8 mouse cellular contexts compared by ENCODE assay signal in genomic region chr12:15814249-15815081, GRCm38 (mm10). TPM values are rescaled to one million over a fixed set of nuclear protein-coding genes. Genes with fewer than 3 reads are reported as not detected.
DNase-seq lines count a peak whose midpoint lies in the region; ATAC-seq and TF ChIP-seq lines count a peak whose summit lies in the region.

No protein-coding gene starts in this region.

- no peaks in the 10 kb centered on the region for H3K9me3 ChIP-seq in embryonic facial prominence, embryonic 12.5 days
- no peaks in the 10 kb centered on the region for H3K9me3 ChIP-seq in heart, postnatal 0 days (replicated peaks; ENCODE audit: control insufficient read depth, low read length)
- no peaks in the 10 kb centered on the region for H3K9me3 ChIP-seq in midbrain, embryonic 11.5 days (ENCODE audit: control insufficient read depth, low read length)

- H3K4me2 ChIP-seq in embryonic facial prominence, embryonic 12.5 days (replicated peaks), result peak overlapping the region; percentile 67
- peak overlapping the region; percentile 77 for H3K4me2 ChIP-seq in heart, postnatal 0 days (ENCODE audit: low read depth, low read length)
- peak overlapping the region; percentile 67 for H3K4me2 ChIP-seq in midbrain, embryonic 11.5 days

- peak overlapping the region; percentile 87 for H3K4me3 ChIP-seq in embryonic facial prominence, embryonic 12.5 days
- peak overlapping the region; percentile 81 for H3K4me3 ChIP-seq in heart, postnatal 0 days (ENCODE audit: low read depth, low read length)
- peak overlapping the region; percentile 71 for H3K4me3 ChIP-seq in left cerebral cortex, adult 2 months
- peak overlapping the region; percentile 58 for H3K4me3 ChIP-seq in midbrain, embryonic 11.5 days (ENCODE audit: low read depth, low read length)

- H3K27ac ChIP-seq in embryonic facial prominence, embryonic 12.5 days, result peak overlapping the region; percentile 95
- peak overlapping the region; percentile 100 for H3K27ac ChIP-seq in heart, postnatal 0 days (ENCODE audit: low read depth)
- H3K27ac ChIP-seq in left cerebral cortex, adult 2 months, result peak overlapping the region; percentile 93
- peak overlapping the region; percentile 68 for H3K27ac ChIP-seq in midbrain, embryonic 11.5 days (ENCODE audit: low read depth, low read length)

- H3K9ac ChIP-seq in embryonic facial prominence, embryonic 12.5 days, result peak overlapping the region; percentile 94
- H3K9ac ChIP-seq in heart, postnatal 0 days (replicated peaks; ENCODE audit: low read depth, low read length), result peak overlapping the region; percentile 95
- H3K9ac ChIP-seq in midbrain, embryonic 11.5 days (ENCODE audit: low read length), result peak overlapping the region; percentile 92

- TF ChIP-seq EP300 in heart, postnatal 0 days (IDR thresholded peaks at IDR 0.05; ENCODE audit: low read depth), result no peak

- intact Hi-C loops in left cerebral cortex, adult 2 months (cut with DNase I), result loop anchor here (1.0 to 10.0 kb wide), 5 partner anchors 53 to 695 kb away; no protein-coding TSS in a partner anchor

- peaks cover 4% of the 10 kb centered on the region for H3K36me3 ChIP-seq in embryonic facial prominence, embryonic 12.5 days
- H3K36me3 ChIP-seq in heart, postnatal 0 days (replicated peaks; ENCODE audit: control insufficient read depth, insufficient read depth, low read length), result peaks cover 14% of the 10 kb centered on the region; the same call in 1 of the 2 replicates
- H3K36me3 ChIP-seq in midbrain, embryonic 11.5 days (ENCODE audit: control insufficient read depth, insufficient read depth, low read length), result peaks cover 2% of the 10 kb centered on the region

- TF ChIP-seq CTCF in heart, postnatal 0 days (IDR thresholded peaks at IDR 0.05; ENCODE audit: low read depth), result no peak
- no peak for TF ChIP-seq CTCF in left cerebral cortex, adult 2 months (IDR thresholded peaks at IDR 0.05)

- no peak for ATAC-seq in embryonic facial prominence, embryonic 12.5 days (ENCODE audit: insufficient number of reproducible peaks, insufficient read depth, low FRiP score, low TSS enrichment)
- no peak for ATAC-seq in heart, postnatal 0 days (ENCODE audit: insufficient read depth, low read depth)
- ATAC-seq in midbrain, embryonic 11.5 days (ENCODE audit: low FRiP score), result no peak

- DNase-seq in A20 (ENCODE audit: low read depth, low spot score) (peak; percentile 88), ES-CJ7 (ENCODE audit: low read depth, low spot score) (peak; percentile 69)
- DNase-seq in heart, postnatal 0 days (ENCODE audit: low spot score), result peak; percentile 56
- peak; percentile 51 to 68 for DNase-seq in left cerebral cortex, adult 2 months (ENCODE audit: extremely low spot score in 1 of 2, low spot score in 2 of 2)
- DNase-seq in midbrain, embryonic 11.5 days (ENCODE audit: low spot score, missing footprints), result peak; percentile 95
- peak; percentile 35 to 52 for DNase-seq in spleen, postnatal 10 days (ENCODE audit: low spot score in 2 of 2)
- no peak for DNase-seq in urinary bladder, postnatal 10 days (ENCODE audit: low spot score)

- no peaks in the 10 kb centered on the region for H3K27me3 ChIP-seq in embryonic facial prominence, embryonic 12.5 days
- no peaks in the 10 kb centered on the region for H3K27me3 ChIP-seq in heart, postnatal 0 days (ENCODE audit: control insufficient read depth, insufficient read depth, low read length)
- no peaks in the 10 kb centered on the region for H3K27me3 ChIP-seq in midbrain, embryonic 11.5 days (ENCODE audit: control insufficient read depth, insufficient read depth, low read length)

- under 1% methylated on average over 32 of the region's 32 CpGs for WGBS in embryonic facial prominence, embryonic 12.5 days
- 1% methylated on average over 32 of the region's 32 CpGs for WGBS in heart, postnatal 0 days
- 0% methylated on average over 32 of the region's 32 CpGs for WGBS in midbrain, embryonic 11.5 days

- H3K4me1 ChIP-seq in embryonic facial prominence, embryonic 12.5 days, result peaks cover 27% of the 10 kb centered on the region
- H3K4me1 ChIP-seq in heart, postnatal 0 days (ENCODE audit: control insufficient read depth, insufficient read depth), result peaks cover 32% of the 10 kb centered on the region
- H3K4me1 ChIP-seq in midbrain, embryonic 11.5 days (ENCODE audit: control insufficient read depth, insufficient read depth, low read length), result peaks cover 29% of the 10 kb centered on the region

RNA-seq across cellular contexts. Expression of gene Trib2, which starts 2.3 kb away (rescaled TPM):
- polyA plus RNA-seq in embryonic facial prominence, embryonic 12.5 days (2016; fragmentation: Nextera tagmentation; extraction: Ambion mirVana), result 60.2 and 66.4 TPM in 2 replicates
- total RNA-seq in heart, postnatal 0 days (2014; rRNA removed; ENCODE audit: low replicate concordance), result 83.9 and 91.1 TPM in 2 replicates
- polyA plus RNA-seq in heart, postnatal 0 days (2015; fragmentation: Nextera tagmentation; extraction: Ambion mirVana), result 55.0 and 57.1 TPM in 2 replicates
- total RNA-seq in left cerebral cortex, adult 2 months (2021), result 10 to 100 TPM; 43.0 to 49.3 TPM
- polyA plus RNA-seq in midbrain, embryonic 11.5 days (2014; fragmentation: Nextera tagmentation; extraction: Ambion mirVana), result 63.7 and 70.8 TPM in 2 replicates
